Mouse (Mus musculus) midbrain, embryonic 11.5 days (tissue): ENCODE data around the gene B3gnt8. TPM values are rescaled to one million over a fixed set of nuclear protein-coding genes. Genes with fewer than 3 reads are reported as not detected.

Source experiments
- ATAC-seq: fragments of 200-750 bp; cut with Nextera tagmentation; 2 replicates; pipeline ENCODE4 v1.8.0; 2017; ENCODE audit warnings: moderate TSS enrichment, moderate library complexity; ENCODE audit not compliant: low FRiP score
- DNase-seq: peaks from one replicate; pipeline ENCODE4 v3.0.0; 2015; ENCODE audit warnings: low spot score; ENCODE audit errors: missing footprints
- H3K27ac ChIP-seq: fragments of 300-500 bp; sonication (generic); 2 replicates; pipeline ENCODE4 v1.5.1; 2014; ENCODE audit warnings: low read depth, low read length
- H3K27me3 ChIP-seq: fragments of 300-500 bp; sonication (generic); 2 replicates; pipeline ENCODE4 v1.6.1; 2014; ENCODE audit warnings: mild to moderate bottlenecking, low read length, moderate library complexity, mixed read lengths; ENCODE audit not compliant: control insufficient read depth, insufficient read depth
- H3K36me3 ChIP-seq: fragments of 300-500 bp; sonication (generic); 2 replicates; pipeline ENCODE4 v1.6.1; 2014; ENCODE audit warnings: mild to moderate bottlenecking, low read length, moderate library complexity, mixed read lengths; ENCODE audit not compliant: control insufficient read depth, insufficient read depth
- H3K4me1 ChIP-seq: fragments of 300-500 bp; sonication (generic); 2 replicates; pipeline ENCODE4 v1.6.1; 2014; ENCODE audit warnings: low read length; ENCODE audit not compliant: control insufficient read depth, insufficient read depth
- H3K4me2 ChIP-seq: fragments of 300-500 bp; sonication (generic); 2 replicates; pipeline ENCODE4 v1.6.1; 2014; ENCODE audit warnings: mild to moderate bottlenecking, moderate library complexity
- H3K4me3 ChIP-seq: fragments of 300-500 bp; sonication (generic); 2 replicates; pipeline ENCODE4 v1.5.1; 2014; ENCODE audit warnings: low read depth, low read length
- H3K9ac ChIP-seq: fragments of 300-500 bp; sonication (generic); 2 replicates; pipeline ENCODE4 v1.6.1; 2014; ENCODE audit warnings: low read length
- H3K9me3 ChIP-seq: fragments of 300-500 bp; sonication (generic); 2 replicates; pipeline ENCODE4 v1.6.1; 2016; ENCODE audit warnings: low read length; ENCODE audit not compliant: control insufficient read depth
- WGBS: fragments of 180-500 bp; shearing (Covaris S2); extraction: QIAGEN DNeasy Blood & Tissue Kit; methylation state at CpG from one replicate; pipeline ENCODE4 v1.1.7; 2014; 5-methylcytosine and 5-hydroxymethylcytosine counted together
- polyA plus RNA-seq: library from polyadenylated mRNA; unstranded; fragments of >200 nt; fragmentation: Nextera tagmentation; extraction: Ambion mirVana; gene quantifications from 2 replicates; pipeline ENCODE4 v1.2.1, GENCODE M21; 2014

B3gnt8 gene
- polyA plus RNA-seq, 1 experiment from 2014 or later: 0.36 TPM

- WGBS: 94% methylated on average over 8 of the region's 8 CpGs
- H3K36me3 ChIP-seq: no peaks in the 10 kb centered on the region
- ATAC-seq: no peak
Observed at GRCm38 (mm10) chr7:25666381-25666780, 39.9 kb downstream of the B3gnt8 start.

GRCm38 (mm10) chr7:25669158-25669557, 42.7 kb downstream of the B3gnt8 start:
- H3K4me2 ChIP-seq: no peak overlapping the region
- no peaks in the 10 kb centered on the region for H3K9me3 ChIP-seq
- H3K4me3 ChIP-seq: no peak overlapping the region
- WGBS: 88% methylated on average over 10 of the region's 10 CpGs
- H3K27ac ChIP-seq: no peak overlapping the region
- DNase-seq: no peak
- H3K9ac ChIP-seq: no peak overlapping the region
- no peaks in the 10 kb centered on the region for H3K36me3 ChIP-seq
- peaks cover 7% of the 10 kb centered on the region for H3K27me3 ChIP-seq
- no peaks in the 10 kb centered on the region for H3K4me1 ChIP-seq
- ATAC-seq: no peak

More at GRCm38 (mm10) chr7:25666381-25666780, 39.9 kb downstream of the B3gnt8 start:
- no peaks in the 10 kb centered on the region for H3K27me3 ChIP-seq
- H3K9ac ChIP-seq: no peak overlapping the region
- H3K4me3 ChIP-seq: no peak overlapping the region
- peak; percentile 65 for DNase-seq
- H3K4me1 ChIP-seq: no peaks in the 10 kb centered on the region
- H3K9me3 ChIP-seq: no peaks in the 10 kb centered on the region
- no peak overlapping the region for H3K27ac ChIP-seq
- H3K4me2 ChIP-seq: no peak overlapping the region

GRCm38 (mm10) chr7:25669631-25670030, 43.2 kb downstream of the B3gnt8 start:
- WGBS: 80% methylated on average over 9 of the region's 9 CpGs
- Histone ChIP-seq H3K9me3 (no peaks in the 10 kb centered on the region), H3K36me3 (no peaks in the 10 kb centered on the region), H3K27me3 (peaks cover 12% of the 10 kb centered on the region), H3K27ac (no peak overlapping the region), H3K4me3 (no peak overlapping the region), H3K4me1 (no peaks in the 10 kb centered on the region), H3K4me2 (no peak overlapping the region), H3K9ac (no peak overlapping the region)
- ATAC-seq: no peak
- peak; percentile 8 for DNase-seq

GRCm38 (mm10) chr7:25670096-25670495, 43.6 kb downstream of the B3gnt8 start:
- H3K9ac ChIP-seq: no peak overlapping the region
- no peak for ATAC-seq
- 88% methylated on average over 4 of the region's 4 CpGs for WGBS

GRCm38 (mm10) chr7:25671686-25672085, 45.2 kb downstream of the B3gnt8 start:
- H3K9me3 ChIP-seq: no peaks in the 10 kb centered on the region
- H3K27ac ChIP-seq: no peak overlapping the region
- no peak overlapping the region for H3K4me2 ChIP-seq
- ATAC-seq (no peak), DNase-seq (peak; percentile 59)
- 80% methylated on average over 2 of the region's 2 CpGs for WGBS
- H3K9ac ChIP-seq: no peak overlapping the region
- H3K36me3 ChIP-seq: no peaks in the 10 kb centered on the region
- H3K4me3 ChIP-seq: no peak overlapping the region
- 0 out of 2 replicates have a peak, but pooled peaks cover 2% of the 10 kb centered on the region for H3K4me1 ChIP-seq
- H3K27me3 ChIP-seq: peaks cover 22% of the 10 kb centered on the region

More at GRCm38 (mm10) chr7:25670096-25670495, 43.6 kb downstream of the B3gnt8 start:
- DNase-seq: peak; percentile 12
- H3K9me3 ChIP-seq: no peaks in the 10 kb centered on the region
- no peak overlapping the region for H3K4me3 ChIP-seq
- H3K36me3 ChIP-seq: no peaks in the 10 kb centered on the region
- H3K27ac ChIP-seq: no peak overlapping the region
- H3K27me3 ChIP-seq: peaks cover 16% of the 10 kb centered on the region
- 0 out of 2 replicates have a peak, but pooled peaks cover 2% of the 10 kb centered on the region for H3K4me1 ChIP-seq
- no peak overlapping the region for H3K4me2 ChIP-seq

- H3K4me2 ChIP-seq: no peak overlapping the region
- H3K9ac ChIP-seq: no peak overlapping the region
- ATAC-seq (no peak), DNase-seq (peak; percentile 69)
- no peak overlapping the region for H3K27ac ChIP-seq
- no peaks in the 10 kb centered on the region for H3K36me3 ChIP-seq
- 0 out of 2 replicates have a peak, but pooled peaks cover 2% of the 10 kb centered on the region for H3K4me1 ChIP-seq
- H3K4me3 ChIP-seq: no peak overlapping the region
- no peaks in the 10 kb centered on the region for H3K9me3 ChIP-seq
- WGBS: 54% methylated on average over 4 of the region's 4 CpGs
- H3K27me3 ChIP-seq: peaks cover 22% of the 10 kb centered on the region
Observed at GRCm38 (mm10) chr7:25672442-25672841, 46.0 kb downstream of the B3gnt8 start.

GRCm38 (mm10) chr7:25674297-25674696, 47.8 kb downstream of the B3gnt8 start:
- Histone ChIP-seq H3K9me3 (no peaks in the 10 kb centered on the region), H3K27ac (no peak overlapping the region), H3K27me3 (peaks cover 22% of the 10 kb centered on the region), H3K4me1 (0 out of 2 replicates have a peak, but pooled peaks cover 2% of the 10 kb centered on the region), H3K9ac (no peak overlapping the region), H3K4me2 (no peak overlapping the region), H3K4me3 (no peak overlapping the region), H3K36me3 (no peaks in the 10 kb centered on the region)
- WGBS: 26% methylated on average over 9 of the region's 9 CpGs
- DNase-seq: peak; percentile 84
- no peak for ATAC-seq

- no peaks in the 10 kb centered on the region for H3K9me3 ChIP-seq
- ATAC-seq: no peak
- peak; percentile 81 for DNase-seq
- no peaks in the 10 kb centered on the region for H3K36me3 ChIP-seq
- peak within 1 kb of the TSS; percentile 14 for H3K4me3 ChIP-seq
- H3K4me2 ChIP-seq: peak within 1 kb of the TSS; percentile 39
- H3K27ac ChIP-seq: no peak within 1 kb of the TSS
- no peak within 1 kb of the TSS for H3K9ac ChIP-seq
- H3K27me3 ChIP-seq: peaks cover 22% of the 10 kb centered on the region
- 0 out of 2 replicates have a peak, but pooled peaks cover 2% of the 10 kb centered on the region for H3K4me1 ChIP-seq
- 3% methylated on average over 29 of the region's 29 CpGs for WGBS
Observed at GRCm38 (mm10) chr7:25674719-25675300, 48.4 kb downstream of the B3gnt8 start, which contains the start of gene Tmem91. Tmem91 (minus strand) TSS chr7:25675166.

GRCm38 (mm10) chr7:25675405-25675804, 49.0 kb downstream of the B3gnt8 start:
- Histone ChIP-seq H3K27ac (no peak overlapping the region), H3K4me2 (no peak overlapping the region), H3K4me1 (0 out of 2 replicates have a peak, but pooled peaks cover 2% of the 10 kb centered on the region), H3K4me3 (no peak overlapping the region), H3K9ac (no peak overlapping the region), H3K27me3 (peaks cover 22% of the 10 kb centered on the region), H3K36me3 (no peaks in the 10 kb centered on the region), H3K9me3 (no peaks in the 10 kb centered on the region)
- DNase-seq: peak; percentile 85
- WGBS: 41% methylated on average over 6 of the region's 6 CpGs
- no peak for ATAC-seq
